Mouse (Mus musculus) E14TG2a.4 (cell line): ENCODE measurements around the gene Rfwd3.
"Not testable (repeated sequence)": the region's sequence is repeated elsewhere in the genome, so short reads cannot be mapped to it uniquely, and the experiment has no call there.

Experiments used
- H3K27me3 ChIP-seq: 2 replicates; pipeline ENCODE4 v1.6.1; 2014; ENCODE audit warnings: low read length, control low read depth; ENCODE audit not compliant: insufficient read depth
- H3K36me3 ChIP-seq: 2 replicates; pipeline ENCODE4 v1.6.1; 2014; ENCODE audit warnings: low read length, control low read depth; ENCODE audit not compliant: insufficient read depth
- H3K4me1 ChIP-seq: replicated peaks from 2 replicates; pipeline ENCODE4 v1.6.1; 2014; ENCODE audit warnings: low read depth, low read length, control low read depth
- H3K4me3 ChIP-seq: replicated peaks from 2 replicates; pipeline ENCODE4 v1.5.1; 2014; ENCODE audit warnings: mild to moderate bottlenecking, low read length
- H3K9me3 ChIP-seq: 2 replicates; pipeline ENCODE4 v1.6.1; 2014; ENCODE audit warnings: low read length, control low read depth
- CTCF ChIP-seq: conservative IDR thresholded peaks from 2 replicates; pipeline ENCODE4 v1.5.1; 2014; ENCODE audit warnings: low read length
- NANOG ChIP-seq: IDR thresholded peaks from 2 replicates; pipeline ENCODE4 v1.6.1; 2014; ENCODE audit warnings: borderline replicate concordance, low read length, mixed read lengths
- POU5F1 ChIP-seq: IDR thresholded peaks from 2 replicates; pipeline ENCODE4 v1.6.1; 2014; ENCODE audit warnings: low read length, borderline replicate concordance

The Rfwd3 gene

DNA sequence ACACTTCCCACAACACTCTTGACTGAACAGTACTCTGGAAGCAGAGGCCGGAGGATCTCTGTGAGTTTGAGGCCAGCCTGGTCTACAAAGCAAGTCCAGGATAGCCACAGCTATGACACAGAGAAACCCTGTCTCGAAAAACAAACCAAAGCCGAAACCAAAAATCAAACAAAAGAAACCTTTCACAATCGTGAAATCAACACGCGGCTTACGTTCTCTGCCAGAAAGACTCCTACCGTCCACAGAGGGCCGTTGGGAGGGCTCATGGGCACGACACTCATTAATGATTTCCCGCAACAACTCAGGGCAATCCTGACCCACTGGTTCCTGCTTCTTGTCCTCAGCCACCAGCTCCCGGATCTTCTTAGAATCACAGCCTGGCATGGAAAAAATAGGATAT, 14.7 kb upstream of the Rfwd3 start:
- Histone ChIP-seq H3K4me1 (peaks cover 7% of the 10 kb centered on the region), H3K9me3 (no peaks in the 10 kb centered on the region), H3K4me3 (no peak overlapping the region), H3K27me3 (peaks cover 26% of the 10 kb centered on the region), H3K36me3 (no peaks in the 10 kb centered on the region)
- TF ChIP-seq POU5F1 = no peak
- no peak for TF ChIP-seq CTCF
- TF ChIP-seq NANOG = no peak

DNA sequence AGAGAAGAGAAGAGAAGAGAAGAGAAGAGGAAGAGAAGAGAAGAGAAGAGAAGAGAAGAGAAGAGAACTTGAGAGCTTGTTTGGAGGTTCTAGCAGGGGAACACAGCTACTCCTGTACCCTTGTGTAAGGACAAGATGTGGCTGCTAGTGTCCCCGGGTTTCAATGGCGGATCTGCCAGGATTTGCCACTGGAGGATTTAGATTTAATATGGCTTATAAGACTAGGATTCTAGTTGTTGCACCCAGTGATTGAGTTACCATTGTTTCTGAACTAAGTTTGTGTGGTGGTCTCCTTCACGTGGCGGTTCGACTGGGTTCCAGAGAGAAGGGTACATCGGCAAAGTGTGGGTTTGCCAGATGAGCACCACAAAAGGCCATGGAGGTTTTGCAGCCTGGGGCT, 13.9 kb upstream of the Rfwd3 start:
- H3K4me3 ChIP-seq, H3K4me1 ChIP-seq, H3K9me3 ChIP-seq, H3K36me3 ChIP-seq: not testable (repeated sequence)
- H3K27me3 ChIP-seq = peaks cover 19% of the 10 kb centered on the region

GRCm38 (mm10) chr8:111312758-111313162, 12.7 kb upstream of the Rfwd3 start:
- no peaks in the 10 kb centered on the region for H3K9me3 ChIP-seq
- no peaks in the 10 kb centered on the region for H3K36me3 ChIP-seq
- H3K4me3 ChIP-seq = no peak overlapping the region
- H3K27me3 ChIP-seq = peaks cover 10% of the 10 kb centered on the region
- no peaks in the 10 kb centered on the region; the same call in 1 of the 2 replicates for H3K4me1 ChIP-seq
- TF ChIP-seq CTCF (peak; percentile 68), NANOG (no peak)

- H3K9me3 ChIP-seq, H3K4me1 ChIP-seq, H3K27me3 ChIP-seq, H3K36me3 ChIP-seq, H3K4me3 ChIP-seq: not testable (repeated sequence)
Observed at GRCm38 (mm10) chr8:111310006-111310405, 10.0 kb upstream of the Rfwd3 start.

- TF ChIP-seq NANOG (no peak), POU5F1 (no peak), CTCF (no peak)
Observed at GRCm38 (mm10) chr8:111305031-111305730, 5.2 kb upstream of the Rfwd3 start.

DNA sequence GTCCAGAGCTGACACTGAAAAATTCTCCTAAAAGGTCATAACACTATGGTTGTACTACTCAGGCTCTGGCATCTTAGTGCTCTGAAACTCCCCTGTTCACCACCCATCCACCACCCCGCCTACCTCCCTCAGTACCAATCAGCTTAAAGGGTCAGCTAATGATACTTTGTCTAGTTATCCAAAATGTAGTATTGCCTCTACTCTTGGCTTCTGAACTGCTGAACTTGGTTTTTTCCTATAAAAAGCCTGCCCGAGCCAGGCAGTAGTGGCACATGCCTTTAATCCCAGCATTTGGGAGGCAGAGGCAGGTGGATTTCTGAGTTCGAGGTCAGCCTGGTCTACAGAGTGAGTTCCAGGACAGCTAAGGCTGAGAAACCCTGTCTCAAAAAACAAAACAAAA, 4.3 kb upstream of the Rfwd3 start:
- Histone ChIP-seq H3K9me3 (no peaks in the 10 kb centered on the region), H3K4me1 (peaks cover 33% of the 10 kb centered on the region), H3K27me3 (no peaks in the 10 kb centered on the region), H3K4me3 (0 out of 2 replicates have a peak overlapping the region, but pooled peaks have one; percentile 3), H3K36me3 (no peaks in the 10 kb centered on the region)
- no peak for TF ChIP-seq POU5F1
- TF ChIP-seq CTCF = no peak

More at GRCm38 (mm10) chr8:111305031-111305730, 5.2 kb upstream of the Rfwd3 start:
- peaks cover 33% of the 10 kb centered on the region for H3K4me1 ChIP-seq
- H3K4me3 ChIP-seq = no peak overlapping the region
- no peaks in the 10 kb centered on the region for H3K27me3 ChIP-seq
- H3K36me3 ChIP-seq = no peaks in the 10 kb centered on the region
- H3K9me3 ChIP-seq = no peaks in the 10 kb centered on the region

- not testable (repeated sequence) for H3K27me3 ChIP-seq, H3K36me3 ChIP-seq, H3K9me3 ChIP-seq, H3K4me3 ChIP-seq
- H3K4me1 ChIP-seq = peaks cover 41% of the 10 kb centered on the region
Observed at GRCm38 (mm10) chr8:111303076-111303803, 3.2 kb upstream of the Rfwd3 start.

GRCm38 (mm10) chr8:111300597-111301546, 850 bp upstream of the Rfwd3 start:
- Histone ChIP-seq H3K4me1 (peaks cover 58% of the 10 kb centered on the region), H3K9me3 (no peaks in the 10 kb centered on the region), H3K36me3 (peaks cover 17% of the 10 kb centered on the region), H3K4me3 (peak overlapping the region; percentile 80), H3K27me3 (no peaks in the 10 kb centered on the region)
- TF ChIP-seq NANOG = no peak
- TF ChIP-seq CTCF = peak; percentile 87

DNA sequence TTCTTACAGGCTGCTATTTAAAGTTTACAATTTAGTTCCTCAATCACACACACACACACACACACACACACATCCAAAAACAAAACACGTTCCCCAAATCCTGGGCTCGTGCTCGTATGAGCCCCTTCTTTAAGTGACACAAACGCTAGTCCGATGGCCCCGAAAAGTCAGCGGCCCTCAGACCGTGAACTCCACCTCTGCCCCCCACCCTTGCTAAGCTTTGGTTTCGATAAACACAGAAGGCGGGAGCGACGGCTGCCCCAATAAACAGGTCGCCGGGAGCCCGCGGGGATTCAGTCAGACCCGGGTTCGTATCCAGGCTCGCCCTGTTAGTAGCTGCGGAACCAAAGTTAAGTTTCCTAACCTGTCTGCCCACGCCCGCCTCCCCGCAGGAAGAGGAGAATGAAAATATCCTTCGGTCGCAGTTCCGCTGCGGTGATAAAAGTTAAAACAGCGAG, 630 bp downstream of the Rfwd3 start:
- Histone ChIP-seq H3K9me3 (no peaks in the 10 kb centered on the region), H3K4me3 (peak overlapping the region; percentile 95), H3K27me3 (no peaks in the 10 kb centered on the region), H3K36me3 (peaks cover 31% of the 10 kb centered on the region), H3K4me1 (peaks cover 57% of the 10 kb centered on the region)
- TF ChIP-seq NANOG (no peak), CTCF (no peak), POU5F1 (no peak)
